Mouse (Mus musculus) intestine, postnatal 0 days (tissue): ENCODE measurements at regions not wholly inside any gene's neighbourhood (a gene's known extent, or its start where the extent isn't known, plus 50 kb on each side); places are given as distances from the start of the nearest gene placed in this dataset.

ENCODE experiments used
- ATAC-seq: fragments of 200-750 bp; cut with Nextera tagmentation; 2 replicates; pipeline ENCODE4 v1.8.0; 2017; ENCODE audit warnings: mild to moderate bottlenecking, moderate TSS enrichment, moderate library complexity
- H3K27ac ChIP-seq: fragments of 300-500 bp; sonication (generic); 2 replicates; pipeline ENCODE4 v1.5.1; 2014; ENCODE audit warnings: mild to moderate bottlenecking, low read depth, low read length, moderate library complexity
- H3K27me3 ChIP-seq: fragments of 300-500 bp; sonication (generic); replicated peaks from 2 replicates; pipeline ENCODE4 v1.6.1; 2014; ENCODE audit warnings: low read length, mixed read lengths; ENCODE audit not compliant: control insufficient read depth, insufficient read depth
- H3K36me3 ChIP-seq: fragments of 300-500 bp; sonication (generic); 2 replicates; pipeline ENCODE4 v1.6.1; 2014; ENCODE audit warnings: mild to moderate bottlenecking, moderate library complexity; ENCODE audit not compliant: control insufficient read depth, insufficient read depth
- H3K4me1 ChIP-seq: fragments of 300-500 bp; sonication (generic); replicated peaks from 2 replicates; pipeline ENCODE4 v1.6.1; 2014; ENCODE audit warnings: antibody characterized with exemption, low read length, mixed read lengths; ENCODE audit not compliant: control insufficient read depth, insufficient read depth
- H3K4me2 ChIP-seq: fragments of 300-500 bp; sonication (generic); replicated peaks from 2 replicates; pipeline ENCODE4 v1.6.1; 2014; ENCODE audit warnings: low read depth, mild to moderate bottlenecking, moderate library complexity
- H3K4me3 ChIP-seq: fragments of 300-500 bp; sonication (generic); 2 replicates; pipeline ENCODE4 v1.5.1; 2014; ENCODE audit warnings: low read depth, low read length
- H3K9ac ChIP-seq: fragments of 300-500 bp; sonication (generic); 2 replicates; pipeline ENCODE4 v1.6.1; 2014; ENCODE audit warnings: mild to moderate bottlenecking, low read depth, low read length
- H3K9me3 ChIP-seq: fragments of 300-500 bp; sonication (generic); 2 replicates; pipeline ENCODE4 v1.6.1; 2016; ENCODE audit warnings: mixed run types; ENCODE audit not compliant: control insufficient read depth
- CTCF ChIP-seq: sonication (generic); IDR thresholded peaks from 2 replicates; pipeline ENCODE4 v1.5.1; 2016; ENCODE audit warnings: low read depth, mild to moderate bottlenecking, control low read depth, antibody characterized with exemption, moderate library complexity
- WGBS: fragments of 180-500 bp; shearing (Covaris S2); extraction: QIAGEN DNeasy Blood & Tissue Kit; methylation state at CpG from one replicate; pipeline ENCODE4 v1.1.7; 2014; 5-methylcytosine and 5-hydroxymethylcytosine counted together

DNA sequence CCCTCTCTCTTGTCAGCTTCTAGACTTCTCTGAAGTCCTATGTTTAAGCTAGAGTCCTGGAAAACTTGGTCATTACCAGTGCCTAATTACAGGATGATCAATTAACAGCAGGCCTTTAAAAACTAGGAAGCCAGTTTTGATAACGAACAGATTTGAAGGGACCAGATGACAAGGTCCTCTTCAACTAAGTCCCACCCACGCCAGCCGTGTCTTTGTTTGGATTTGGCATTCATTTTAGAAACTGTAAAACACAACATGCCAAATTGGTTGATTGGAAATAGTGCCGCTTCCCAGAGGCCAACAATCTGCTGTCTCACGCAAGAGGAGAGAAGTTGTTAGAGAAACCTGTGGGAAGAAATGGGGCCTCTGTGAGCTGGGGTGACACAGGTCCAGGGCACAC, 155.4 kb upstream of the Habp2 start:
- no peaks in the 10 kb centered on the region for H3K27me3 ChIP-seq
- H3K36me3 ChIP-seq, result no peaks in the 10 kb centered on the region
- ATAC-seq, result no peak
- H3K27ac ChIP-seq, result no peak overlapping the region
- WGBS, result 75% methylated on average over 5 of the region's 5 CpGs
- no peaks in the 10 kb centered on the region for H3K9me3 ChIP-seq
- no peak overlapping the region for H3K4me2 ChIP-seq
- no peak overlapping the region for H3K4me3 ChIP-seq
- no peak for TF ChIP-seq CTCF
- no peak overlapping the region for H3K9ac ChIP-seq
- no peaks in the 10 kb centered on the region for H3K4me1 ChIP-seq

- ATAC-seq, result no peak
- WGBS, result 55% methylated on average over 7 of the region's 7 CpGs
- TF ChIP-seq CTCF, result no peak
Observed at GRCm38 (mm10) chr19:56132911-56133562, 153.9 kb upstream of the Habp2 start.

DNA sequence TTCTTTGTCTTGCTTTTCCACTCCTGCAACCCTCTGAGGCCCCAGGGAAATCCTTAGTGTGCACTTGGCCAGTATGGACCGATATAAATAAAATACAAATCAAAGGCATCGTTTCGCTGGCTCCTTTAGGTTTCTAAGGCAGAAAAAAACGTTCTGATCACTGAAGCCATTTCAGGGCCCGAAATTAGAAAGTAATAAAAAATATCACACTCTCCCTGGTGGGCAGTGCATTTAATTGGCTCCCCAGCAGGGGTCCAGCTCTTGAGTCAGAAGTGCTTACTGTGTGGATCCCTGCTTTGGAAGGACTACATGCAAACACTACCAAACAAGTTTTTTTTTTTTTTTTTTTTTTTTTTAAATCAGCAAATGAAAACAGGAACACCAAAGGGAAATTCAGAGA, 153.4 kb upstream of the Habp2 start:
- no peak for TF ChIP-seq CTCF
- 36% methylated on average over 5 of the region's 5 CpGs for WGBS
- no peak for ATAC-seq

More at GRCm38 (mm10) chr19:56132911-56133562, 153.9 kb upstream of the Habp2 start:
- H3K4me2 ChIP-seq, result no peak overlapping the region
- H3K36me3 ChIP-seq, result no peaks in the 10 kb centered on the region
- H3K4me3 ChIP-seq, result no peak overlapping the region
- no peak overlapping the region for H3K27ac ChIP-seq
- H3K9ac ChIP-seq, result no peak overlapping the region
- no peaks in the 10 kb centered on the region for H3K9me3 ChIP-seq
- H3K27me3 ChIP-seq, result no peaks in the 10 kb centered on the region
- no peaks in the 10 kb centered on the region for H3K4me1 ChIP-seq

GRCm38 (mm10) chr19:56134081-56134818, 152.7 kb upstream of the Habp2 start:
- H3K4me1 ChIP-seq, result no peaks in the 10 kb centered on the region
- H3K4me3 ChIP-seq, result no peak overlapping the region
- no peaks in the 10 kb centered on the region for H3K9me3 ChIP-seq
- no peak overlapping the region; the same call in 1 of the 2 replicates for H3K4me2 ChIP-seq
- no peaks in the 10 kb centered on the region for H3K27me3 ChIP-seq
- TF ChIP-seq CTCF, result peak; percentile 96
- 21% methylated on average over 17 of the region's 17 CpGs for WGBS
- H3K36me3 ChIP-seq, result no peaks in the 10 kb centered on the region
- H3K27ac ChIP-seq, result no peak overlapping the region
- ATAC-seq, result no peak
- H3K9ac ChIP-seq, result no peak overlapping the region

More for the DNA sequence above, 153.4 kb upstream of the Habp2 start:
- Histone ChIP-seq H3K9ac (no peak overlapping the region), H3K4me3 (no peak overlapping the region), H3K4me2 (no peak overlapping the region), H3K4me1 (no peaks in the 10 kb centered on the region), H3K36me3 (no peaks in the 10 kb centered on the region), H3K27ac (no peak overlapping the region), H3K9me3 (no peaks in the 10 kb centered on the region), H3K27me3 (no peaks in the 10 kb centered on the region)

GRCm38 (mm10) chr19:56135306-56135928, 151.5 kb upstream of the Habp2 start:
- no peak overlapping the region for H3K4me3 ChIP-seq
- ATAC-seq, result no peak
- H3K4me1 ChIP-seq, result no peaks in the 10 kb centered on the region
- H3K9ac ChIP-seq, result no peak overlapping the region
- H3K4me2 ChIP-seq, result no peak overlapping the region
- no peaks in the 10 kb centered on the region for H3K36me3 ChIP-seq
- no peak for TF ChIP-seq CTCF
- H3K9me3 ChIP-seq, result no peaks in the 10 kb centered on the region
- no peaks in the 10 kb centered on the region for H3K27me3 ChIP-seq
- 65% methylated on average over 7 of the region's 7 CpGs for WGBS
- H3K27ac ChIP-seq, result no peak overlapping the region

DNA sequence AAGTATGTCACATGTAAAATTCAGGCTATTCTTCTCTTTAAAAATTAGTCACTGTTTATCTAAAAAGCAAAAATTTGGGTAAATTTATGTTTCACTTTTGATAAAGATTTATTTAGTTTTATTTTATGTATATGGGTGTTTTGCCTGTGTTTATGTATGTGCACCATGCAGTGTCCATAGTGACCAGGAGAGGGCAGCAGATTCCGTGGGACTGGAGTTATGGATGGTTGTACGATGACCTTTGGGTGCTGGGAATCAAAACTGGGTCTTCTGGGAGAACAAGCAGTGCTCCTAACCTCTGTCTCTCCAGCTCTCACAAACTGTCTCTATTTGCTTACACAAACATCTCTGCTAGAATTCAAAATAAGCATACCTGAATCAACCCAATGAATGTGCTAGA, 146.4 kb upstream of the Habp2 start:
- Histone ChIP-seq H3K36me3 (no peaks in the 10 kb centered on the region), H3K4me3 (no peak overlapping the region), H3K4me1 (no peaks in the 10 kb centered on the region), H3K9ac (no peak overlapping the region), H3K27me3 (no peaks in the 10 kb centered on the region), H3K9me3 (0 out of 2 replicates have a peak, but pooled peaks cover 8% of the 10 kb centered on the region), H3K27ac (no peak overlapping the region), H3K4me2 (no peak overlapping the region)
- ATAC-seq, result no peak
- WGBS, result 90% methylated on average over 2 of the region's 2 CpGs
- TF ChIP-seq CTCF, result peak; percentile 41; the same call in 1 of the 2 replicates
